Mouse (Mus musculus): ENCODE results near the gene Stk11.
A peak's percentile ranks its signal among the peaks of the same experiment; 100 is the strongest.

Stk11 gene

GRCm38 (mm10) chr10:80087483-80087882 lies 28.1 kb upstream of the Stk11 start:
- no peaks in the 10 kb centered on the region for H3K27me3 ChIP-seq (ENCODE audit: insufficient read depth, low read length)
- H3K9me3 ChIP-seq (ENCODE audit: low read length) = no peaks in the 10 kb centered on the region
- TF ChIP-seq NANOG (IDR thresholded peaks at IDR 0.05; ENCODE audit: borderline replicate concordance, low read length) (no peak), POU5F1 (IDR thresholded peaks at IDR 0.05; ENCODE audit: borderline replicate concordance, low read length) (no peak)
- peaks cover 74% of the 10 kb centered on the region for H3K36me3 ChIP-seq (ENCODE audit: insufficient read depth, low read length)
- no peak overlapping the region for H3K4me3 ChIP-seq (replicated peaks; ENCODE audit: low read length)
- peaks cover 46% of the 10 kb centered on the region for H3K4me1 ChIP-seq (replicated peaks; ENCODE audit: low read depth, low read length)

- Histone ChIP-seq H3K4me1 (replicated peaks; ENCODE audit: low read depth, low read length) (peaks cover 59% of the 10 kb centered on the region), H3K4me3 (replicated peaks; ENCODE audit: low read length) (0 out of 2 replicates have a peak overlapping the region, but pooled peaks have one; percentile 3), H3K27me3 (ENCODE audit: insufficient read depth, low read length) (no peaks in the 10 kb centered on the region), H3K36me3 (ENCODE audit: insufficient read depth, low read length) (peaks cover 69% of the 10 kb centered on the region), H3K9me3 (ENCODE audit: low read length) (no peaks in the 10 kb centered on the region)
- TF ChIP-seq POU5F1 (IDR thresholded peaks at IDR 0.05; ENCODE audit: borderline replicate concordance, low read length) (no peak), NANOG (IDR thresholded peaks at IDR 0.05; ENCODE audit: borderline replicate concordance, low read length) (no peak), CTCF (conservative IDR thresholded peaks at IDR 0.05; ENCODE audit: low read length) (no peak)
Measured at GRCm38 (mm10) chr10:80089146-80089545, 26.5 kb upstream of the Stk11 start.

- no peak overlapping the region for H3K4me3 ChIP-seq (replicated peaks; ENCODE audit: low read length)
- H3K27me3 ChIP-seq (ENCODE audit: insufficient read depth, low read length) = no peaks in the 10 kb centered on the region
- peaks cover 64% of the 10 kb centered on the region for H3K36me3 ChIP-seq (ENCODE audit: insufficient read depth, low read length)
- no peaks in the 10 kb centered on the region for H3K9me3 ChIP-seq (ENCODE audit: low read length)
- TF ChIP-seq CTCF (conservative IDR thresholded peaks at IDR 0.05; ENCODE audit: low read length) (no peak), POU5F1 (IDR thresholded peaks at IDR 0.05; ENCODE audit: borderline replicate concordance, low read length) (no peak), NANOG (IDR thresholded peaks at IDR 0.05; ENCODE audit: borderline replicate concordance, low read length) (no peak)
- peaks cover 78% of the 10 kb centered on the region for H3K4me1 ChIP-seq (replicated peaks; ENCODE audit: low read depth, low read length)
Measured at GRCm38 (mm10) chr10:80091527-80091926, 24.1 kb upstream of the Stk11 start.

- Histone ChIP-seq H3K27me3 (ENCODE audit: insufficient read depth, low read length) (no peaks in the 10 kb centered on the region), H3K36me3 (ENCODE audit: insufficient read depth, low read length) (peaks cover 60% of the 10 kb centered on the region), H3K9me3 (ENCODE audit: low read length) (no peaks in the 10 kb centered on the region), H3K4me3 (replicated peaks; ENCODE audit: low read length) (no peak overlapping the region), H3K4me1 (replicated peaks; ENCODE audit: low read depth, low read length) (peaks cover 82% of the 10 kb centered on the region)
- TF ChIP-seq POU5F1 (IDR thresholded peaks at IDR 0.05; ENCODE audit: borderline replicate concordance, low read length) (no peak), CTCF (conservative IDR thresholded peaks at IDR 0.05; ENCODE audit: low read length) (no peak), NANOG (IDR thresholded peaks at IDR 0.05; ENCODE audit: borderline replicate concordance, low read length) (no peak)
Measured at GRCm38 (mm10) chr10:80092690-80093089, 22.9 kb upstream of the Stk11 start.

DNA sequence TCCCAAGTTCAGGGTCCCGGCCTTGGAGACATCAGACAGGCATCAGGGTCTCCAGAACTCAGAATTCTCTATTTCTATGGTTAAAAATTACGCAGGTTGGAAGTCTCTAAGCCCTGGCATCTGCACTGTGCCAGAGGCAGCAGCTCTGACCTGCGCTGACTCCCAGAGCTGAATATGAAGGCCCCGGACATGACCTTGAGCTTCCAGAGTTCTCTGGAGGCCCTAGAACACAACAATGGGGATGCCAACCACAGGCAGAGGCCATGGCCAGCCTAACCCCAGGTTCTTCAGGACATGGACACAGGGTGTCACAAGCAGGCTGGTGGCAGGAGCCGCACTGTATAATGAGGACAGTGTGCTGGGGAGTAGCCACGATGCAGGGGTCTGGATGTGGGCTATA lies 21.5 kb upstream of the Stk11 start:
- H3K9me3 ChIP-seq (ENCODE audit: low read length) = no peaks in the 10 kb centered on the region
- H3K27me3 ChIP-seq (ENCODE audit: insufficient read depth, low read length) = no peaks in the 10 kb centered on the region
- H3K36me3 ChIP-seq (ENCODE audit: insufficient read depth, low read length) = peaks cover 59% of the 10 kb centered on the region
- peaks cover 92% of the 10 kb centered on the region for H3K4me1 ChIP-seq (replicated peaks; ENCODE audit: low read depth, low read length)
- H3K4me3 ChIP-seq (replicated peaks; ENCODE audit: low read length) = no peak overlapping the region
- TF ChIP-seq CTCF (conservative IDR thresholded peaks at IDR 0.05; ENCODE audit: low read length) (no peak), POU5F1 (IDR thresholded peaks at IDR 0.05; ENCODE audit: borderline replicate concordance, low read length) (no peak), NANOG (IDR thresholded peaks at IDR 0.05; ENCODE audit: borderline replicate concordance, low read length) (no peak)

DNA sequence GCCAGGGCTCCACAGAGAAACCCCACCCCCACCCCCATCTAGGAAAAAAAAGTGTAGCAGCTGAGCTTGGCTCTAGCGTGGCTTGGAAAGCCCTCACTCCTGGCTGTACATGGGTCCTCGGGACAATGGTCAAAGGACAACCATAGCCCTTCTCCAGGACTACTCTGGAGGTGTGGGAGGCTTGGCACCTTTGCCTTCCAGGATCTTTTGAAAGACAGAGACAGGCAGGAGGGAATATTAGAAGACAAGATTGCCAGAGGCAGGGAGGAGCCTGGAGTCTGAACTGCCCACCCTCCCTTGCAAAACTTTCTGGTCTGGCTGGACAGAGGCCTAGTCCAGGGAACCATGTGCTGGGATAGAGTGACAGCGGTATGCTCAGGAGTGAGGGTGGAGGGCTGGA lies 20.9 kb upstream of the Stk11 start:
- Histone ChIP-seq H3K36me3 (ENCODE audit: insufficient read depth, low read length) (peaks cover 65% of the 10 kb centered on the region), H3K9me3 (ENCODE audit: low read length) (no peaks in the 10 kb centered on the region)
- no peak for TF ChIP-seq NANOG (IDR thresholded peaks at IDR 0.05; ENCODE audit: borderline replicate concordance, low read length)
- no peak for TF ChIP-seq POU5F1 (IDR thresholded peaks at IDR 0.05; ENCODE audit: borderline replicate concordance, low read length)
- TF ChIP-seq CTCF (conservative IDR thresholded peaks at IDR 0.05; ENCODE audit: low read length) = no peak

GRCm38 (mm10) chr10:80095547-80095946 lies 20.1 kb upstream of the Stk11 start:
- TF ChIP-seq CTCF (conservative IDR thresholded peaks at IDR 0.05; ENCODE audit: low read length) = no peak
- TF ChIP-seq NANOG (IDR thresholded peaks at IDR 0.05; ENCODE audit: borderline replicate concordance, low read length) = no peak
- TF ChIP-seq POU5F1 (IDR thresholded peaks at IDR 0.05; ENCODE audit: borderline replicate concordance, low read length) = no peak
- H3K4me3 ChIP-seq (replicated peaks; ENCODE audit: low read length) = no peak overlapping the region
- no peaks in the 10 kb centered on the region for H3K27me3 ChIP-seq (ENCODE audit: insufficient read depth, low read length)
- no peaks in the 10 kb centered on the region for H3K9me3 ChIP-seq (ENCODE audit: low read length)
- peaks cover 66% of the 10 kb centered on the region for H3K36me3 ChIP-seq (ENCODE audit: insufficient read depth, low read length)
- peaks cover 92% of the 10 kb centered on the region for H3K4me1 ChIP-seq (replicated peaks; ENCODE audit: low read depth, low read length)

More for the DNA sequence above, 20.9 kb upstream of the Stk11 start:
- Histone ChIP-seq H3K27me3 (ENCODE audit: insufficient read depth, low read length) (no peaks in the 10 kb centered on the region), H3K4me1 (replicated peaks; ENCODE audit: low read depth, low read length) (peaks cover 92% of the 10 kb centered on the region), H3K4me3 (replicated peaks; ENCODE audit: low read length) (no peak overlapping the region)

DNA sequence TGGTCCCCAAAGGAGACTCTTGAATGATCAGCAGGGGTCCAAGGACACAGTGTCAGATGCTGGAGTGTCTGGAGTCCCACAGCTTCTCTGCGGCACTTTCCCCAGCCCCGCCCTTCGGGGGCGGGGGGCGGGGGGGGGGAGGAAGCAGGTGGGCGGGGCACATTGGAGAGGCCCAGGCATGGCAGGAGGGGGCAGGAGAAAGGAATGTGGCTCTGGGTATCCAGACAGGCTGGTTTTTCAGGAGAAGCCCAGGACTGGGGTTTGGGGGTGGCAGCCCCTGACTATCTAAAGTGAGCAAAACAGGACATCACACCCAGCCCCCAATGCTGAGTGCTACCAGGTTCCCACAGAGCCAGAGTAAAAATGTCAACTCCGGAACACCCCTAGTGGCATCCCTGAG lies 18.3 kb upstream of the Stk11 start:
- no peak for TF ChIP-seq POU5F1 (IDR thresholded peaks at IDR 0.05; ENCODE audit: borderline replicate concordance, low read length)
- no peak for TF ChIP-seq CTCF (conservative IDR thresholded peaks at IDR 0.05; ENCODE audit: low read length)
- TF ChIP-seq NANOG (IDR thresholded peaks at IDR 0.05; ENCODE audit: borderline replicate concordance, low read length) = no peak

GRCm38 (mm10) chr10:80098630-80099029 lies 17.0 kb upstream of the Stk11 start:
- Histone ChIP-seq H3K36me3 (ENCODE audit: insufficient read depth, low read length) (peaks cover 41% of the 10 kb centered on the region), H3K4me3 (replicated peaks; ENCODE audit: low read length) (no peak overlapping the region), H3K27me3 (ENCODE audit: insufficient read depth, low read length) (no peaks in the 10 kb centered on the region), H3K9me3 (ENCODE audit: low read length) (no peaks in the 10 kb centered on the region), H3K4me1 (replicated peaks; ENCODE audit: low read depth, low read length) (peaks cover 90% of the 10 kb centered on the region)
- TF ChIP-seq CTCF (conservative IDR thresholded peaks at IDR 0.05; ENCODE audit: low read length) (no peak), POU5F1 (IDR thresholded peaks at IDR 0.05; ENCODE audit: borderline replicate concordance, low read length) (no peak), NANOG (IDR thresholded peaks at IDR 0.05; ENCODE audit: borderline replicate concordance, low read length) (no peak)

More for the DNA sequence above, 18.3 kb upstream of the Stk11 start:
- Histone ChIP-seq H3K4me3 (replicated peaks; ENCODE audit: low read length) (peak overlapping the region; percentile 35; the same call in 1 of the 2 replicates), H3K9me3 (ENCODE audit: low read length) (no peaks in the 10 kb centered on the region), H3K27me3 (ENCODE audit: insufficient read depth, low read length) (no peaks in the 10 kb centered on the region), H3K4me1 (replicated peaks; ENCODE audit: low read depth, low read length) (peaks cover 95% of the 10 kb centered on the region), H3K36me3 (ENCODE audit: insufficient read depth, low read length) (peaks cover 53% of the 10 kb centered on the region)

Measured in E14TG2a.4 (cell line).